Mouse (Mus musculus): ENCODE measurements around the gene Lgals4. TPM values are rescaled to one million over a fixed set of nuclear protein-coding genes. Genes with fewer than 3 reads are reported as not detected.

Lgals4 gene
- total and polyA plus RNA-seq, 3 experiments = 2.1 to 5.1 TPM; not detected in 1

DNA sequence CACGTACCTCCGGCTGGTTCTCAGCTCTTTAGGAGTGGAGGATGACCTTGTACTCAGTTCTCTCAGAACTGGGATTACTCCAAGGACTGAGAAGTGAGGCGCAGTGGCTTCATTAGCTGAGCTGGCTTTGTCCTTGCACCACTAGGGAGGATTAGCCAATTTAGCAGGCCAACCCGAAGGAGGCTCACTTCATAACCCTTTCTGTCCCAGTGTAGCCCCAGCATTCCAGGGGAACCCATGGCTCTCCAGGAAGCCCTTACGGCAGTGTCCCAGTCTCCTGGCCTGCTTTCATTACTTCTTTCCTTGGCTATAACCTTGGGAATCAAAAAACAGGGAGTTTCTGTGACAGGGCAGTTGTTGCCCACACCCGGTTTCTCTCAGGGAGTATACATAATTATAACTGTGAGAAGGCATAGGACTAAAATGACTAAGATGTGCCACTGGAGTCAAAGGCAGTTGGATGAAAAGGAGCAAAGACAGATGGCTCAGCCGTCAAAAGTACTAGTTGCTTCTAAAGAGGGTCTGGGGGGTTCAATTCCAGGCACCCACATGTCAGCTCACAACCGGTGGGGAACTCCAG lies 25.9 kb upstream of the Lgals4 start:
- Histone ChIP-seq H3K27me3 (ENCODE audit: control insufficient read depth in 1 of 2, insufficient read depth in 2 of 2, low read length in 2 of 2) (no peaks in the 10 kb centered on the region), H3K4me3 (ENCODE audit: control insufficient read depth in 1 of 2, insufficient read depth in 1 of 2, low read depth in 2 of 2, low read length in 2 of 2) (peak overlapping the region; percentile 67 to 69), H3K9me3 (replicated peaks; ENCODE audit: insufficient read depth, low read length) (no peaks in the 10 kb centered on the region), H3K79me2 (ENCODE audit: control insufficient read depth, insufficient read depth, low read length, poor library complexity) (peaks cover 23% of the 10 kb centered on the region), H3K27ac (ENCODE audit: control insufficient read depth, low read depth, low read length) (peak overlapping the region; percentile 99), H3K4me1 (ENCODE audit: control insufficient read depth in 1 of 2, insufficient read depth in 2 of 2, low read length in 2 of 2) (peaks cover 14 to 23% of the 10 kb centered on the region in 2 experiments), H3K36me3 (ENCODE audit: control insufficient read depth in 1 of 2, insufficient read depth in 2 of 2, low read length in 2 of 2) (peaks cover 5 to 23% of the 10 kb centered on the region in 2 experiments; a peak in 3 of 4 replicates), H3K9ac (ENCODE audit: control insufficient read depth, low read depth, low read length, poor library complexity, severe bottlenecking) (peak overlapping the region; percentile 85)
- TF ChIP-seq MYC (IDR thresholded peaks at IDR 0.05; ENCODE audit: low read depth, low read length) (no peak), TCF12 (IDR thresholded peaks at IDR 0.05; ENCODE audit: low read depth, low read length) (no peak), MXI1 (IDR thresholded peaks at IDR 0.05; ENCODE audit: low read depth, low read length) (no peak), MEF2A (IDR thresholded peaks at IDR 0.05; ENCODE audit: extremely low read depth, insufficient replicate concordance, low read depth, low read length, poor library complexity, severe bottlenecking) (no peak), BHLHE40 (IDR thresholded peaks at IDR 0.05; ENCODE audit: borderline replicate concordance, low read depth, low read length) (no peak), ELF1 (IDR thresholded peaks at IDR 0.05; ENCODE audit: low read depth, low read length) (no peak), CHD1 (IDR thresholded peaks at IDR 0.05; ENCODE audit: low read depth, low read length) (no peak), ETS1 (IDR thresholded peaks at IDR 0.05; ENCODE audit: low read depth, low read length) (no peak)
- peak; percentile 51 for DNase-seq (ENCODE audit: low read depth, low spot score)

DNA sequence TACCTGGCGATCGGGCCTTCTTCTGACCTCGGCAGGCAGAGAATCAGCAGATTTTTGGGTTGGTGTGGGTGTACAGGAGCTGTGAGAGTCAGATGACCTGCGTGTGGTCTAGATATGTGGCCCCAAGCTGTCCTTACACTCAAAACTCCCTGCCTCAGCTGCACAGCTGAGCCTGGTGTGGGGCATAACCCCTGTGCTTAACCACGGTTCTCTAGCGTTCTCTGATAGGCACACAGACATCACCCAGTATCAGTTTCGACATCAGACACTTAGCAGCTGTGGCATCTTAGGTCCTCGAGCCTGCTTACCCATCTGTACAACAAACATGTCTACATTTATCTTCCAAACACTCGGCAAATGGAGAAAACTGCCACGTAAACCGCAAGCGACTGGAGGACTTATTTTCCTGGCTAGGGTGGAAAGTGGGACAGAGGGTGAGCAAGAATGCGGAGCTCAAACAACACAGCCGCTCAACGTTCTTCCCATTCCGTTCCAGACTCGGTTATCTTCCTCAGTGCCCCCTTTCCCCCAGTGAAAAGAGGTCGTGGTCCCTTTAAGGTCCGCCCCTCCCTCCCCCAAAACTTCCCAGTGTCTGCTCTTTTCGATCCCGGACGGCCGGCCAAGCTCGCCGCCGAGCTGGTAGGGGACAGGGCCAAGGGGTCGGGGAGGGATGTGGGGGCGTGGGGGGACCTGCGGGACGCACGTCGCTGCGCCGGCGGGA lies 25.3 kb upstream of the Lgals4 start, which contains the start of gene Hnrnpl:
TSS of gene Hnrnpl (plus strand) at position 321 of the 721 bp plus-strand sequence.
- peak; percentile 86 for DNase-seq (ENCODE audit: low read depth, low spot score)
- H3K4me3 ChIP-seq (ENCODE audit: control insufficient read depth in 1 of 2, insufficient read depth in 1 of 2, low read depth in 2 of 2, low read length in 2 of 2) = peak within 1 kb of the TSS; percentile 67 to 69
- H3K79me2 ChIP-seq (ENCODE audit: control insufficient read depth, insufficient read depth, low read length, poor library complexity) = peaks cover 29% of the 10 kb centered on the region
- peak within 1 kb of the TSS; percentile 85 for H3K9ac ChIP-seq (ENCODE audit: control insufficient read depth, low read depth, low read length, poor library complexity, severe bottlenecking)
- no peaks in the 10 kb centered on the region for H3K27me3 ChIP-seq (ENCODE audit: control insufficient read depth in 1 of 2, insufficient read depth in 2 of 2, low read length in 2 of 2)
- peaks cover 10 to 25% of the 10 kb centered on the region in 2 experiments for H3K4me1 ChIP-seq (ENCODE audit: control insufficient read depth in 1 of 2, insufficient read depth in 2 of 2, low read length in 2 of 2)
- no peaks in the 10 kb centered on the region for H3K9me3 ChIP-seq (replicated peaks; ENCODE audit: insufficient read depth, low read length)
- H3K36me3 ChIP-seq (ENCODE audit: control insufficient read depth in 1 of 2, insufficient read depth in 2 of 2, low read length in 2 of 2) = peaks cover 6 to 25% of the 10 kb centered on the region in 2 experiments; a peak in 3 of 4 replicates
- peak within 1 kb of the TSS; percentile 99 for H3K27ac ChIP-seq (ENCODE audit: control insufficient read depth, low read depth, low read length)
- TF ChIP-seq MXI1 (IDR thresholded peaks at IDR 0.05; ENCODE audit: low read depth, low read length) = no peak
- no peak for TF ChIP-seq ELF1 (IDR thresholded peaks at IDR 0.05; ENCODE audit: low read depth, low read length)
- peak; percentile 66; the same call in 1 of the 2 replicates for TF ChIP-seq MAX (IDR thresholded peaks at IDR 0.05; ENCODE audit: low read length)
- no peak for TF ChIP-seq ZNF384 (IDR thresholded peaks at IDR 0.05; ENCODE audit: low read depth, low read length)
- TF ChIP-seq BHLHE40 (IDR thresholded peaks at IDR 0.05; ENCODE audit: borderline replicate concordance, low read depth, low read length) = no peak
- TF ChIP-seq SIN3A (IDR thresholded peaks at IDR 0.05; ENCODE audit: low read length) = peak; percentile 82
- TF ChIP-seq USF2 (IDR thresholded peaks at IDR 0.05; ENCODE audit: borderline replicate concordance in 1 of 2, insufficient read depth in 1 of 2, low read depth in 1 of 2, low read length in 2 of 2) = no peak
- no peak for TF ChIP-seq USF1 (IDR thresholded peaks at IDR 0.05; ENCODE audit: low read depth, low read length)
- TF ChIP-seq GABPA (IDR thresholded peaks at IDR 0.05; ENCODE audit: low read depth, low read length) = no peak
- peak in 1 of 2 experiments; percentile 34; a peak in 1 of 4 replicates for TF ChIP-seq POLR2A (IDR thresholded peaks at IDR 0.05; ENCODE audit: control insufficient read depth in 1 of 2, insufficient read depth in 1 of 2, low read depth in 1 of 2, low read length in 2 of 2, poor library complexity in 1 of 2)
- TF ChIP-seq GATA1 (IDR thresholded peaks at IDR 0.05; ENCODE audit: low read depth, low read length) = no peak
- TF ChIP-seq JUND (IDR thresholded peaks at IDR 0.05; ENCODE audit: low read depth, low read length) = no peak
- no peak for TF ChIP-seq CTCF (IDR thresholded peaks at IDR 0.05 in 2 of 3, conservative IDR thresholded peaks at IDR 0.05 in 1 of 3; ENCODE audit: control insufficient read depth in 1 of 3, insufficient read depth in 1 of 3, low read depth in 2 of 3, low read length in 3 of 3, poor library complexity in 1 of 3, severe bottlenecking in 1 of 3)
- peak; percentile 88 for TF ChIP-seq ETS1 (IDR thresholded peaks at IDR 0.05; ENCODE audit: low read depth, low read length)
- no peak for TF ChIP-seq RCOR1 (IDR thresholded peaks at IDR 0.05; ENCODE audit: low read depth, low read length)
- TF ChIP-seq NRF1 (IDR thresholded peaks at IDR 0.05; ENCODE audit: insufficient read depth, low read depth, low read length, poor library complexity, severe bottlenecking) = 0 out of 2 replicates have a peak, but pooled peaks have one; percentile 25
- TF ChIP-seq MYC (IDR thresholded peaks at IDR 0.05; ENCODE audit: low read depth, low read length) = 0 out of 2 replicates have a peak, but pooled peaks have one; percentile 51
- TF ChIP-seq HCFC1 (IDR thresholded peaks at IDR 0.05; ENCODE audit: low read depth, low read length) = no peak; the same call in 1 of the 2 replicates
- TF ChIP-seq UBTF (IDR thresholded peaks at IDR 0.05; ENCODE audit: borderline replicate concordance, insufficient read depth, low read depth, low read length) = no peak
- no peak for TF ChIP-seq ZMIZ1 (IDR thresholded peaks at IDR 0.05; ENCODE audit: low read depth, low read length)
- no peak for TF ChIP-seq RAD21 (IDR thresholded peaks at IDR 0.05; ENCODE audit: low read depth, low read length)
- TF ChIP-seq MAFK (IDR thresholded peaks at IDR 0.05; ENCODE audit: borderline replicate concordance, low read depth, low read length) = no peak
- no peak; the same call in 1 of the 2 replicates for TF ChIP-seq MYB (IDR thresholded peaks at IDR 0.05; ENCODE audit: low read depth, low read length)
- TF ChIP-seq NELFE (IDR thresholded peaks at IDR 0.05; ENCODE audit: low read depth, low read length) = no peak
